ENCODE assay signal across 8 mouse cellular contexts in the genomic region with DNA sequence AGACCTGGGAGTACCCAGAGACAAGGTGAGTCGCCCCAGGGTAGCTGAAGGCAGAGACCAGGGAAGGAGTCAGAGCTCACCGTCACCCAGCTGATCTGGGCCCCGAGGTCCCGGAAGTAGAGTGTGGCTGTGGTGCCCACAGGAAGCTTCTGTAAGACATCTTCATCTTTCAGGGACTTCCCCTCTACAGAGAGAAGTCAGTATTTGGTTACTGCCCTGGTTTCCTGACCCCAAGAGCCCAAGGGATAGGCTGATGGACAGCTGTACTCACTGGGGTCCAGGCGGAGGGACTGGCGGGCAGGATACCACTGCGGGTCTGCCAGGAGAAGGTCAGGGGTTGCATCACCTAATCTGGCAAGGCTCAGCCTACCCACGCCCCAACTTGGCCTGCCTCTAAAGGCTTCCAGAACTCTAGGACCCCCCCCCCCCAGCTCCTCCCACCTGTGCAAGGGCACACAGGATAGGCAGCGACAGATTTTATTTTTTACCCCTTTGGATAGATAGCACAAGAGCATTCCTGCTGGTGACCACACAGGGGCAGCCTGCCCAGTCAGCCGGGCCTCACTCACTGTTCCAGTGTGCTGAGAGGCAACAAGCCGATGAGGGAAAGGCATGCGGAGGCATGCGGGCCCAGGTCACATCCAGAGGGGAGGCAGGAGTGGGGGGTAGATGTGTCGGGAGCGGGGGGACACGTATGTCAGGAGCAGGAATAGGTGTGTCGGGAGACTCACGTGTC. TPM values are rescaled to one million over a fixed set of nuclear protein-coding genes. Genes with fewer than 3 reads are reported as not detected.
DNase-seq lines count a peak whose midpoint lies in the region; ATAC-seq and TF ChIP-seq lines count a peak whose summit lies in the region.
"Had no signal": no experiment of that assay in that cellular context is flagged by ENCODE, and none has a peak within 500 bp of the region (broad histone marks: within the 10 kb centered on the region; RNA-seq: fewer than 3 reads in every experiment).

No protein-coding gene starts in this region.

- TF ChIP-seq CTCF in layer of hippocampus, adult 2 months (conservative IDR thresholded peaks at IDR 0.05) = peak; percentile 47
- TF ChIP-seq CTCF in bone marrow macrophage, adult 2 months (IDR thresholded peaks at IDR 0.05; ENCODE audit: low read depth, low read length) = no peak

- H3K4me3 ChIP-seq in layer of hippocampus, adult 2 months = no peak overlapping the region
- H3K4me3 ChIP-seq in bone marrow macrophage, adult 2 months (ENCODE audit: insufficient read depth, low read length) = no peak overlapping the region

- no peak for TF ChIP-seq POLR2A in bone marrow macrophage, adult 2 months (IDR thresholded peaks at IDR 0.05; ENCODE audit: borderline replicate concordance, low read depth, low read length)

- ATAC-seq in granulocyte monocyte progenitor cell, adult 5-6 weeks (replicated peaks; ENCODE audit: poor library complexity, severe bottlenecking) = peak; percentile 78
- ATAC-seq in erythroid progenitor cell, adult 5-6 weeks (replicated peaks; ENCODE audit: low FRiP score, poor library complexity, severe bottlenecking) = no peak

- no peak for DNase-seq in layer of hippocampus, adult 2 months (ENCODE audit: low spot score in 2 of 2)
- DNase-seq in layer of hippocampus, postnatal 25 days (ENCODE audit: extremely low spot score in 1 of 2, low spot score in 1 of 2) = no peak
- peak; percentile 20 to 34 for DNase-seq in left cerebral cortex, postnatal 14 days (ENCODE audit: low spot score in 2 of 2)
- DNase-seq in spleen, adult 12 weeks (ENCODE audit: low spot score) = peak; percentile 32

- H3K27ac ChIP-seq in layer of hippocampus, adult 2 months = peak overlapping the region; percentile 68; the same call in 1 of the 2 replicates
- peak overlapping the region; percentile 32 for H3K27ac ChIP-seq in bone marrow macrophage, adult 2 months (ENCODE audit: insufficient read depth, low read depth, low read length)

- peaks cover 19% of the 10 kb centered on the region for H3K4me1 ChIP-seq in bone marrow macrophage, adult 2 months (ENCODE audit: control insufficient read depth, insufficient read depth, low read length)

- intact Hi-C loops in left cerebral cortex, postnatal 14 days (cut with DNase I) = no loop called here

RNA-seq across cellular contexts. Expression of gene Ndufb7, which starts 6.8 kb away (rescaled TPM):
- total RNA-seq in layer of hippocampus, adult 2 months (2021) = 100 to 1,000 TPM; 154 to 156 TPM
- 100 to 1,000 TPM; 140 to 161 TPM for total RNA-seq in layer of hippocampus, postnatal 25 days (2021)
- 130 and 134 TPM in 2 replicates for polyA plus RNA-seq in bone marrow macrophage, adult 2 months (2012; ENCODE audit: insufficient read depth, insufficient read length, missing spikeins)
- 187 and 191 TPM in 2 replicates for total RNA-seq in granulocyte monocyte progenitor cell, adult 5-6 weeks (2014; fragmentation: Nextera tagmentation)
- 179 and 187 TPM in 2 replicates for total RNA-seq in granulocyte monocyte progenitor cell, adult 5-6 weeks (2017)
- total RNA-seq in left cerebral cortex, postnatal 14 days (2021) = 100 to 1,000 TPM; 141 to 147 TPM
- 90.1 and 119 TPM in 2 replicates for total RNA-seq in erythroid progenitor cell, adult 5-6 weeks (2015; ENCODE audit: low replicate concordance)
- 75.9 and 125 TPM in 2 replicates for total RNA-seq in erythroid progenitor cell, adult 5-6 weeks (2017; ENCODE audit: low replicate concordance)

RNA-seq across cellular contexts. Expression of gene Tecr, which starts 34.5 kb away (rescaled TPM):
- total RNA-seq in layer of hippocampus, adult 2 months (2021) = 100 to 1,000 TPM; 503 to 542 TPM
- 100 to 1,000 TPM; 510 to 556 TPM for total RNA-seq in layer of hippocampus, postnatal 25 days (2021)
- polyA plus RNA-seq in bone marrow macrophage, adult 2 months (2012; ENCODE audit: insufficient read depth, insufficient read length, missing spikeins) = 189 and 215 TPM in 2 replicates
- total RNA-seq in granulocyte monocyte progenitor cell, adult 5-6 weeks (2014; fragmentation: Nextera tagmentation) = 506 and 549 TPM in 2 replicates
- total RNA-seq in granulocyte monocyte progenitor cell, adult 5-6 weeks (2017) = 230 and 343 TPM in 2 replicates
- 100 to 1,000 TPM; 587 to 600 TPM for total RNA-seq in left cerebral cortex, postnatal 14 days (2021)
- total RNA-seq in erythroid progenitor cell, adult 5-6 weeks (2015; ENCODE audit: low replicate concordance) = 292 and 301 TPM in 2 replicates
- 92.2 and 190 TPM in 2 replicates for total RNA-seq in erythroid progenitor cell, adult 5-6 weeks (2017; ENCODE audit: low replicate concordance)

RNA-seq across cellular contexts. Expression of gene Dnajb1, which starts 34.7 kb away (rescaled TPM):
- 10 to 100 TPM; 36.5 to 37.6 TPM for total RNA-seq in layer of hippocampus, adult 2 months (2021)
- 10 to 100 TPM; 30.0 to 40.0 TPM for total RNA-seq in layer of hippocampus, postnatal 25 days (2021)
- polyA plus RNA-seq in bone marrow macrophage, adult 2 months (2012; ENCODE audit: insufficient read depth, insufficient read length, missing spikeins) = 19.4 and 19.9 TPM in 2 replicates
- 25.7 and 31.0 TPM in 2 replicates for total RNA-seq in granulocyte monocyte progenitor cell, adult 5-6 weeks (2014; fragmentation: Nextera tagmentation)
- 28.1 and 47.3 TPM in 2 replicates for total RNA-seq in granulocyte monocyte progenitor cell, adult 5-6 weeks (2017)
- total RNA-seq in left cerebral cortex, postnatal 14 days (2021) = 10 to 100 TPM; 38.4 to 40.0 TPM
- 56.2 and 59.5 TPM in 2 replicates for total RNA-seq in erythroid progenitor cell, adult 5-6 weeks (2015; ENCODE audit: low replicate concordance)
- 58.9 and 62.4 TPM in 2 replicates for total RNA-seq in erythroid progenitor cell, adult 5-6 weeks (2017; ENCODE audit: low replicate concordance)

RNA-seq across cellular contexts. Expression of gene Olfr370, which starts 37.7 kb away (rescaled TPM):
- not detected for total RNA-seq in layer of hippocampus, adult 2 months (2021)
- total RNA-seq in layer of hippocampus, postnatal 25 days (2021) = not detected
- not detected in 2 replicates for polyA plus RNA-seq in bone marrow macrophage, adult 2 months (2012; ENCODE audit: insufficient read depth, insufficient read length, missing spikeins)
- not detected in 2 replicates for total RNA-seq in granulocyte monocyte progenitor cell, adult 5-6 weeks (2014; fragmentation: Nextera tagmentation)
- not detected in 2 replicates for total RNA-seq in granulocyte monocyte progenitor cell, adult 5-6 weeks (2017)
- total RNA-seq in left cerebral cortex, postnatal 14 days (2021) = not detected
- total RNA-seq in erythroid progenitor cell, adult 5-6 weeks (2015; ENCODE audit: low replicate concordance) = not detected in 2 replicates
- total RNA-seq in erythroid progenitor cell, adult 5-6 weeks (2017; ENCODE audit: low replicate concordance) = not detected in 2 replicates
- total RNA-seq: layer of hippocampus, postnatal 36 days had no signal

Comparison
In these comparisons a context has a peak if more than half of its experiments do, and no peak if none do; other contexts are left out.
1. DNase-seq: peak in left cerebral cortex, postnatal 14 days (2 of 2) and spleen, adult 12 weeks (single experiment); none in layer of hippocampus, adult 2 months (0 of 2) and layer of hippocampus, postnatal 25 days (0 of 2).